Mouse (Mus musculus) intestine, embryonic 14.5 days (tissue): ENCODE data around the gene Mob3a. TPM values are rescaled to one million over a fixed set of nuclear protein-coding genes. Genes with fewer than 3 reads are reported as not detected.

ENCODE experiments used
- ATAC-seq: fragments of 200-750 bp; cut with Nextera tagmentation; replicated peaks from 2 replicates; pipeline ENCODE4 v1.8.0; 2017; ENCODE audit warnings: low read depth, moderate number of reproducible peaks, moderate TSS enrichment, moderate library complexity; ENCODE audit not compliant: low FRiP score, low TSS enrichment
- DNase-seq: peaks from one replicate; pipeline ENCODE4 v3.0.0-alpha.2; 2018; ENCODE audit warnings: low spot score
- H3K27ac ChIP-seq: fragments of 300-500 bp; sonication (generic); 2 replicates; pipeline ENCODE4 v1.5.1; 2014; ENCODE audit warnings: low read depth, mild to moderate bottlenecking, control low read depth
- H3K27me3 ChIP-seq: fragments of 300-500 bp; sonication (generic); replicated peaks from 2 replicates; pipeline ENCODE4 v1.6.1; 2014; ENCODE audit warnings: low read length, control low read depth; ENCODE audit not compliant: control insufficient read depth, insufficient read depth
- H3K36me3 ChIP-seq: fragments of 300-500 bp; sonication (generic); 2 replicates; pipeline ENCODE4 v1.6.1; 2014; ENCODE audit warnings: low read length, control low read depth; ENCODE audit not compliant: control insufficient read depth, insufficient read depth
- H3K4me1 ChIP-seq: fragments of 300-500 bp; sonication (generic); replicated peaks from 2 replicates; pipeline ENCODE4 v1.6.1; 2014; ENCODE audit warnings: low read length, control low read depth, mixed read lengths; ENCODE audit not compliant: control insufficient read depth, insufficient read depth
- H3K4me2 ChIP-seq: fragments of 300-500 bp; sonication (generic); 2 replicates; pipeline ENCODE4 v1.6.1; 2014; ENCODE audit warnings: low read length
- H3K4me3 ChIP-seq: fragments of 300-500 bp; sonication (generic); 2 replicates; pipeline ENCODE4 v1.5.1; 2014; ENCODE audit warnings: low read depth, low read length, control low read depth, mixed read lengths
- H3K9ac ChIP-seq: fragments of 300-500 bp; sonication (generic); 2 replicates; pipeline ENCODE4 v1.6.1; 2014; ENCODE audit warnings: mild to moderate bottlenecking, low read length
- H3K9me3 ChIP-seq: fragments of 300-500 bp; sonication (generic); 2 replicates; pipeline ENCODE4 v1.6.1; 2016; ENCODE audit warnings: low read length, control low read depth; ENCODE audit not compliant: control insufficient read depth
- WGBS: fragments of 180-500 bp; shearing (Covaris S2); extraction: QIAGEN DNeasy Blood & Tissue Kit; methylation state at CpG from one replicate; pipeline ENCODE4 v1.1.7; 2014; 5-methylcytosine and 5-hydroxymethylcytosine counted together
- polyA plus RNA-seq: library from polyadenylated mRNA; unstranded; fragments of >200 nt; fragmentation: Nextera tagmentation; extraction: Ambion mirVana; gene quantifications from 2 replicates; pipeline ENCODE4 v1.2.1, GENCODE M21; 2014

Gene Mob3a
- polyA plus RNA-seq, 1 experiment from 2014 or later = 38.6 TPM

GRCm38 (mm10) chr10:80669737-80670485 lies 31.9 kb downstream of the Mob3a start:
- WGBS = 95% methylated on average over 7 of the region's 7 CpGs
- Histone ChIP-seq H3K9ac (no peak overlapping the region), H3K27ac (no peak overlapping the region), H3K4me2 (no peak overlapping the region), H3K27me3 (no peaks in the 10 kb centered on the region), H3K4me1 (peaks cover 24% of the 10 kb centered on the region), H3K9me3 (no peaks in the 10 kb centered on the region), H3K4me3 (no peak overlapping the region), H3K36me3 (peaks cover 72% of the 10 kb centered on the region)
- ATAC-seq (no peak), DNase-seq (no peak)

GRCm38 (mm10) chr10:80669018-80669417 lies 32.8 kb downstream of the Mob3a start:
- no peak for ATAC-seq
- DNase-seq = no peak
- Histone ChIP-seq H3K27ac (no peak overlapping the region), H3K4me1 (peaks cover 23% of the 10 kb centered on the region), H3K27me3 (no peaks in the 10 kb centered on the region), H3K36me3 (peaks cover 72% of the 10 kb centered on the region), H3K9me3 (no peaks in the 10 kb centered on the region), H3K9ac (no peak overlapping the region), H3K4me2 (no peak overlapping the region), H3K4me3 (no peak overlapping the region)
- WGBS = 87% methylated on average over 12 of the region's 12 CpGs

GRCm38 (mm10) chr10:80668614-80669013 lies 33.2 kb downstream of the Mob3a start:
- Histone ChIP-seq H3K9me3 (no peaks in the 10 kb centered on the region), H3K4me1 (peaks cover 19% of the 10 kb centered on the region), H3K27ac (no peak overlapping the region), H3K36me3 (peaks cover 72% of the 10 kb centered on the region), H3K4me2 (no peak overlapping the region), H3K4me3 (no peak overlapping the region), H3K27me3 (no peaks in the 10 kb centered on the region), H3K9ac (no peak overlapping the region)
- DNase-seq (no peak), ATAC-seq (no peak)
- 84% methylated on average over 11 of the region's 11 CpGs for WGBS

- no peak overlapping the region for H3K9ac ChIP-seq
- WGBS = 79% methylated on average over 19 of the region's 19 CpGs
- no peaks in the 10 kb centered on the region for H3K9me3 ChIP-seq
- no peak overlapping the region for H3K4me3 ChIP-seq
- ATAC-seq (no peak), DNase-seq (no peak)
- no peak overlapping the region for H3K4me2 ChIP-seq
- H3K36me3 ChIP-seq = peaks cover 60% of the 10 kb centered on the region
- H3K27ac ChIP-seq = no peak overlapping the region
- H3K4me1 ChIP-seq = peaks cover 14% of the 10 kb centered on the region
- H3K27me3 ChIP-seq = no peaks in the 10 kb centered on the region
These were observed 34.9 kb downstream of the Mob3a start for GRCm38 (mm10) chr10:80666837-80667412.

GRCm38 (mm10) chr10:80665981-80666733 lies 35.6 kb downstream of the Mob3a start:
- WGBS = 83% methylated on average over 10 of the region's 10 CpGs
- no peak for ATAC-seq
- no peak overlapping the region for H3K27ac ChIP-seq
- H3K4me2 ChIP-seq = no peak overlapping the region
- no peak overlapping the region for H3K4me3 ChIP-seq
- no peak for DNase-seq
- no peaks in the 10 kb centered on the region for H3K9me3 ChIP-seq
- H3K27me3 ChIP-seq = no peaks in the 10 kb centered on the region
- peaks cover 53% of the 10 kb centered on the region for H3K36me3 ChIP-seq
- no peak overlapping the region for H3K9ac ChIP-seq
- H3K4me1 ChIP-seq = peaks cover 14% of the 10 kb centered on the region

- ATAC-seq (peak; percentile 10; the same call in 1 of the 2 replicates), DNase-seq (no peak)
- Histone ChIP-seq H3K9ac (no peak overlapping the region), H3K4me1 (peaks cover 14% of the 10 kb centered on the region), H3K27ac (no peak overlapping the region), H3K27me3 (no peaks in the 10 kb centered on the region), H3K4me3 (no peak overlapping the region), H3K36me3 (peaks cover 46% of the 10 kb centered on the region), H3K9me3 (no peaks in the 10 kb centered on the region), H3K4me2 (no peak overlapping the region)
- WGBS = 58% methylated on average over 4 of the region's 4 CpGs
These were observed 36.3 kb downstream of the Mob3a start for GRCm38 (mm10) chr10:80665459-80665858.

- H3K36me3 ChIP-seq = peaks cover 41% of the 10 kb centered on the region
- no peak overlapping the region for H3K4me3 ChIP-seq
- H3K4me2 ChIP-seq = peak overlapping the region; percentile 35
- no peak overlapping the region for H3K9ac ChIP-seq
- H3K9me3 ChIP-seq = no peaks in the 10 kb centered on the region
- WGBS = 7% methylated on average over 10 of the region's 10 CpGs
- H3K4me1 ChIP-seq = peaks cover 14% of the 10 kb centered on the region
- DNase-seq (no peak), ATAC-seq (peak; percentile 60)
- peak overlapping the region; percentile 72; the same call in 1 of the 2 replicates for H3K27ac ChIP-seq
- H3K27me3 ChIP-seq = no peaks in the 10 kb centered on the region
These were observed 36.8 kb downstream of the Mob3a start for GRCm38 (mm10) chr10:80665016-80665380.

- DNase-seq (peak; percentile 69), ATAC-seq (peak; percentile 55)
- Histone ChIP-seq H3K27me3 (no peaks in the 10 kb centered on the region), H3K9me3 (no peaks in the 10 kb centered on the region), H3K27ac (peak overlapping the region; percentile 72), H3K9ac (no peak overlapping the region), H3K4me3 (no peak overlapping the region), H3K36me3 (peaks cover 35% of the 10 kb centered on the region), H3K4me2 (peak overlapping the region; percentile 35), H3K4me1 (peaks cover 14% of the 10 kb centered on the region)
- 27% methylated on average over 16 of the region's 16 CpGs for WGBS
These were observed 37.4 kb downstream of the Mob3a start for GRCm38 (mm10) chr10:80664197-80665015.
